Mouse (Mus musculus): ENCODE measurements around the gene Camta1.

The Camta1 gene

GRCm38 (mm10) chr4:151385985-151386700 is 475.5 kb downstream of the Camta1 start:
- DNase-seq (ENCODE audit: low spot score): no peak

- DNase-seq (ENCODE audit: low spot score): no peak
These were observed 483.9 kb downstream of the Camta1 start for GRCm38 (mm10) chr4:151377731-151378130.

GRCm38 (mm10) chr4:151376234-151376633 is 485.4 kb downstream of the Camta1 start:
- no peak for DNase-seq (ENCODE audit: low spot score)

GRCm38 (mm10) chr4:151372855-151373566 is 488.7 kb downstream of the Camta1 start:
- DNase-seq (ENCODE audit: low spot score): no peak

- DNase-seq (ENCODE audit: low spot score): peak; percentile 12
These were observed 494.6 kb downstream of the Camta1 start for GRCm38 (mm10) chr4:151366941-151367545.

GRCm38 (mm10) chr4:151360976-151361673 is 500.6 kb downstream of the Camta1 start:
- DNase-seq (ENCODE audit: low spot score): no peak

- DNase-seq (ENCODE audit: low spot score): no peak
These were observed 506.2 kb downstream of the Camta1 start for GRCm38 (mm10) chr4:151355505-151355904.

- DNase-seq (ENCODE audit: low spot score): no peak
These were observed 508.9 kb downstream of the Camta1 start for GRCm38 (mm10) chr4:151352791-151353190.

GRCm38 (mm10) chr4:151352249-151352648 is 509.4 kb downstream of the Camta1 start:
- DNase-seq (ENCODE audit: low spot score): no peak

- DNase-seq (ENCODE audit: low spot score): no peak
These were observed 509.9 kb downstream of the Camta1 start for GRCm38 (mm10) chr4:151351757-151352156.

- DNase-seq (ENCODE audit: low spot score): no peak
These were observed 514.1 kb downstream of the Camta1 start for GRCm38 (mm10) chr4:151347620-151348019.

- DNase-seq (ENCODE audit: low spot score): no peak
These were observed 515.0 kb downstream of the Camta1 start for GRCm38 (mm10) chr4:151346673-151347072.

GRCm38 (mm10) chr4:151344811-151345210 is 516.9 kb downstream of the Camta1 start:
- no peak for DNase-seq (ENCODE audit: low spot score)

- no peak for DNase-seq (ENCODE audit: low spot score)
These were observed 522.3 kb downstream of the Camta1 start for GRCm38 (mm10) chr4:151339421-151339820.

- DNase-seq (ENCODE audit: low spot score): no peak
These were observed 522.7 kb downstream of the Camta1 start for GRCm38 (mm10) chr4:151338931-151339330.

- no peak for DNase-seq (ENCODE audit: low spot score)
These were observed 524.1 kb downstream of the Camta1 start for GRCm38 (mm10) chr4:151337543-151337942.

- DNase-seq (ENCODE audit: low spot score): no peak
These were observed 525.3 kb downstream of the Camta1 start for GRCm38 (mm10) chr4:151336413-151336812.

GRCm38 (mm10) chr4:151334951-151335742 is 526.5 kb downstream of the Camta1 start:
- DNase-seq (ENCODE audit: low spot score): no peak

GRCm38 (mm10) chr4:151332074-151332849 is 529.4 kb downstream of the Camta1 start:
- no peak for DNase-seq (ENCODE audit: low spot score)

GRCm38 (mm10) chr4:151330983-151331382 is 530.7 kb downstream of the Camta1 start:
- DNase-seq (ENCODE audit: low spot score): no peak

- DNase-seq (ENCODE audit: low spot score): no peak
These were observed 533.6 kb downstream of the Camta1 start for GRCm38 (mm10) chr4:151328071-151328470.
